Mouse (Mus musculus) midbrain, embryonic 12.5 days (tissue): Measurements from ENCODE around the gene Sgsm2. TPM values are rescaled to one million over a fixed set of nuclear protein-coding genes. Genes with fewer than 3 reads are reported as not detected.

ENCODE experiments used
- ATAC-seq: fragments of 200-750 bp; cut with Nextera tagmentation; 2 replicates; pipeline ENCODE4 v1.8.0; 2017; ENCODE audit warnings: low read depth, moderate TSS enrichment, moderate library complexity; ENCODE audit not compliant: low FRiP score
- H3K27ac ChIP-seq: fragments of 300-500 bp; sonication (generic); replicated peaks from 2 replicates; pipeline ENCODE4 v1.5.1; 2016; ENCODE audit warnings: mild to moderate bottlenecking
- H3K27me3 ChIP-seq: fragments of 300-500 bp; sonication (generic); 2 replicates; pipeline ENCODE4 v1.6.1; 2016; ENCODE audit warnings: mild to moderate bottlenecking
- H3K36me3 ChIP-seq: fragments of 300-500 bp; sonication (generic); 2 replicates; pipeline ENCODE4 v1.6.1; 2016
- H3K4me1 ChIP-seq: fragments of 300-500 bp; sonication (generic); 2 replicates; pipeline ENCODE4 v1.6.1; 2016
- H3K4me2 ChIP-seq: fragments of 300-500 bp; sonication (generic); replicated peaks from 2 replicates; pipeline ENCODE4 v1.6.1; 2016; ENCODE audit warnings: mild to moderate bottlenecking, moderate library complexity
- H3K4me3 ChIP-seq: fragments of 300-500 bp; sonication (generic); 2 replicates; pipeline ENCODE4 v1.5.1; 2016; ENCODE audit warnings: mild to moderate bottlenecking
- H3K9ac ChIP-seq: fragments of 300-500 bp; sonication (generic); replicated peaks from 2 replicates; pipeline ENCODE4 v1.6.1; 2016; ENCODE audit warnings: mild to moderate bottlenecking, moderate library complexity
- H3K9me3 ChIP-seq: fragments of 300-500 bp; sonication (generic); 2 replicates; pipeline ENCODE4 v1.6.1; 2016; ENCODE audit warnings: mild to moderate bottlenecking
- WGBS: fragments of 180-500 bp; shearing (Covaris S2); methylation state at CpG from one replicate; pipeline ENCODE4 v1.1.7; 2016; 5-methylcytosine and 5-hydroxymethylcytosine counted together
- polyA plus RNA-seq: library from polyadenylated mRNA; unstranded; fragments of >200 nt; fragmentation: Nextera tagmentation; extraction: Ambion mirVana; gene quantifications from 2 replicates; pipeline ENCODE4 v1.2.1, GENCODE M21; 2016

Gene Sgsm2
- 16.2 and 19.0 TPM in 2 replicates for polyA plus RNA-seq

DNA sequence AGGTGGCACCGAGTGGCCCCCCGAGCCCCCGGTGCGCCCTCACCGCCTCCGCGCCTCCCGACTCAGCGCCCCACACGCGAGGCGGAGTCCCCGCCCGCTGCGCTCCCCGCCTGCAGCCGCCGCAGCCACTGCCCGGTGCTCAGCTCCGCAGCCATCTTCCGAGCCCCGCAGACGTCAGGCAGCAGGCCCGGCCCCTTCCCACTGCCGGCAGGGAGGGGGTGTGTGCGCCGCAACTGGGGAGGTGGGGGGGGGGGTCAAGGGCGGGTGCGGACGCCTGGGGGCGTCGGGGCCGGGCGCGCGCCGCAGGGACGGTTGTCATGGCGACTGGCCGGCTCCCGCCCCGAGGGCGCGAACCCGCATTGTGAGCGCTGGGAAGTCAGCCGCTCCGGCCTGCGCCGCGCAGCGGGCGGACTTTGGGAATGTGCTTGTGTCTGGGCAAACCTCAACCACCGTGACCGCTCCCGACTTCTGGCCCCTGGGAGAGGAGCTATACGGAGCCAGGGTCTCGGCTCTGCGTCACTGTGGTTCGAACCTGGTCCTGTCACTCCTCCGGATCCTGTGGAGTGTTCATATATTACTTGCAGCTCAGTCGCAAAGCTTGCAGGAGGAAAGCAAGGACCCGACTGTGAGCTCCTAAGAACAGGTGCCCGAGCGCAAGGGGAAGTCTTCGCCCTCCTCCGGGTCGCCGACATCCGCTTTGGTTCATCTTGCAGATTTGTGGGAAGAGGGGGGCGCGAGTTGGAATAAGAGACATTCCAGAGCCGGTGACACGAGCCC is at the start of gene Sgsm2:
Sgsm2 (minus strand) TSS at position 160 of the 777 bp plus-strand sequence.
- H3K27me3 ChIP-seq, result no peaks in the 10 kb centered on the region
- H3K9me3 ChIP-seq, result no peaks in the 10 kb centered on the region
- under 1% methylated on average over 62 of the region's 74 CpGs for WGBS
- H3K9ac ChIP-seq, result peak within 1 kb of the TSS; percentile 83
- H3K4me3 ChIP-seq, result peak within 1 kb of the TSS; percentile 80
- ATAC-seq, result peak; percentile 86
- peaks cover 17% of the 10 kb centered on the region for H3K4me1 ChIP-seq
- peak within 1 kb of the TSS; percentile 88 for H3K4me2 ChIP-seq
- H3K36me3 ChIP-seq, result peaks cover 29% of the 10 kb centered on the region
- peak within 1 kb of the TSS; percentile 91 for H3K27ac ChIP-seq

- WGBS, result 80% methylated on average over 3 of the region's 3 CpGs
- no peak overlapping the region for H3K27ac ChIP-seq
- ATAC-seq, result no peak
- no peak overlapping the region for H3K4me3 ChIP-seq
- no peaks in the 10 kb centered on the region for H3K4me1 ChIP-seq
- H3K9ac ChIP-seq, result no peak overlapping the region
- H3K9me3 ChIP-seq, result no peaks in the 10 kb centered on the region
- H3K36me3 ChIP-seq, result peaks cover 39% of the 10 kb centered on the region
- no peak overlapping the region for H3K4me2 ChIP-seq
- no peaks in the 10 kb centered on the region for H3K27me3 ChIP-seq
These were observed 49.5 kb upstream of the Sgsm2 start for GRCm38 (mm10) chr11:74946348-74946747.

DNA sequence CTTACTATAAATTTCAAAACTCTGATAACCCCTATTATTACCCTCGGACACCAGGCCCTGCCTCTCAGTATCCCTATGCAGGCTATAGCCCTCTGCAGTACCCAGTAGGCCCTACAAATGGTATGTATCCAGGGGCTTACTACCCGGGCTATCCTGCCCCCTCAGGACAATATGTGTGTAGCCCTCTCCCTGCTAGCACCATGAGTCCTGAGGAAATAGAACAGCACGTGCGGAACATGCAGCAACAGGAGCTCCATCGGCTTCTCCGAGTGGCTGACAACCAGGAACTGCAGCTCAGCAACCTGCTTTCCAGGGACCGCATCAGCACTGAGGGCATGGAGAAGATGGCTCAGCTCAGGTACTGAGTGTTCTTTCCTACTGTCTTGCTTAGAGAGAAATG is 33.5 kb upstream of the Sgsm2 start:
- H3K4me3 ChIP-seq, result no peak overlapping the region
- WGBS, result 97% methylated on average over 7 of the region's 7 CpGs
- H3K4me1 ChIP-seq, result peaks cover 13% of the 10 kb centered on the region
- no peak for ATAC-seq
- no peak overlapping the region for H3K27ac ChIP-seq
- no peak overlapping the region for H3K9ac ChIP-seq
- H3K36me3 ChIP-seq, result peaks cover 52% of the 10 kb centered on the region
- H3K9me3 ChIP-seq, result no peaks in the 10 kb centered on the region
- no peaks in the 10 kb centered on the region for H3K27me3 ChIP-seq
- no peak overlapping the region for H3K4me2 ChIP-seq

DNA sequence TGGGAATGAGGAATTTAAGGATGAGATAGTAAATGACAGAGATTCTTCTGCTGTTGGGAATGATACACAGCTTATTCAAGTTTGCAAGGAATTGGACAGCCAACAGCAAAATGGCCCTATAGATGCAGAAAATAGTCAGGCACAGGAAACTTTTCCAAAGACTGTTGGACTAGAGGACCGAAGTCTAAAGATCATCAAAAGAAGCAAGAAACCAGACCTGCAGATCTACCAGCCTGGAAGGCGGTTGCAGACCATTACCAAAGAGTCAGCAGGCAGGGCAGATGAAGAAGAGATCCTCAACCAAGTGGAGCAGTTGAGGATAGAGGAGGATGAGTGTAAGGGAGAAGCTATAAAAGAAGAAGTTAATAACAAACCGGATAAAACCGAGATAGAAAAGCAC is 32.3 kb upstream of the Sgsm2 start:
- no peak overlapping the region for H3K4me3 ChIP-seq
- no peaks in the 10 kb centered on the region for H3K9me3 ChIP-seq
- H3K36me3 ChIP-seq, result peaks cover 39% of the 10 kb centered on the region
- H3K4me1 ChIP-seq, result peaks cover 19% of the 10 kb centered on the region
- H3K27ac ChIP-seq, result no peak overlapping the region
- no peak overlapping the region for H3K9ac ChIP-seq
- no peak for ATAC-seq
- H3K27me3 ChIP-seq, result no peaks in the 10 kb centered on the region
- 90% methylated on average over 4 of the region's 4 CpGs for WGBS
- no peak overlapping the region for H3K4me2 ChIP-seq

DNA sequence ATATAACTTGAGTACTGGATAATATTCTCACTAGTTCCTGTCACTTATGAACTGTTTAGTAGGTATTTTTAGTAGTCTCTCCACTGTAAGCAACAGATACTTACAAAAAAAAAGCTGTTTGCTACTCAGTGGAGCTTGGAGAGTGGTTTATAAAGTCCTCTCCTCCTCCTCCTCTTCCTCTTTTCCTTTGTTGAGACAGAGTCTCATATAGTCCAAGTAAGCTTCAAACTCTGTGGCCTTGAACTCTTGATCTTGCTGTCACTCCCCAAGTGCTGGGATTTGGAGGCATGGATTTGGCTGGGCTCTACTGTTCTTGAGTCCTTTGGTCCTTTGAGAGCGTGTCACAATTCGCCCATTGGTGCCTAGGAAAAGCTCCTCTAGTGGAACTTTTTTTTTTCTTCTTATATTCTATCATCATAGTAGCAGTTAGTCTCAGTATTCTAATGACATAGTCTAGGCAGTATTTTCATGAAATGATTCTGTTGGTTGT is 30.4 kb upstream of the Sgsm2 start:
- Histone ChIP-seq H3K27me3 (no peaks in the 10 kb centered on the region), H3K4me3 (no peak overlapping the region; the same call in 1 of the 2 replicates), H3K9me3 (no peaks in the 10 kb centered on the region), H3K27ac (no peak overlapping the region), H3K36me3 (peaks cover 25% of the 10 kb centered on the region), H3K9ac (no peak overlapping the region), H3K4me1 (peaks cover 19% of the 10 kb centered on the region), H3K4me2 (peak overlapping the region; percentile 77)
- ATAC-seq, result no peak
- WGBS, result 91% methylated on average over 2 of the region's 2 CpGs

GRCm38 (mm10) chr11:74926388-74927005 is 29.6 kb upstream of the Sgsm2 start:
- Histone ChIP-seq H3K9ac (peak overlapping the region; percentile 94), H3K4me2 (peak overlapping the region; percentile 77), H3K9me3 (no peaks in the 10 kb centered on the region), H3K4me3 (peak overlapping the region; percentile 92), H3K36me3 (peaks cover 17% of the 10 kb centered on the region), H3K4me1 (peaks cover 19% of the 10 kb centered on the region), H3K27ac (peak overlapping the region; percentile 98), H3K27me3 (no peaks in the 10 kb centered on the region)
- 7% methylated on average over 11 of the region's 11 CpGs for WGBS
- ATAC-seq, result no peak; the same call in 1 of the 2 replicates

GRCm38 (mm10) chr11:74925577-74926387 is 28.9 kb upstream of the Sgsm2 start, which contains the start of the genes Smg6 and Srr:
TSS of gene Smg6 (plus strand) at chr11:74925823.
TSS of gene Srr (minus strand) at chr11:74925948.
- Histone ChIP-seq H3K36me3 (peaks cover 12% of the 10 kb centered on the region), H3K9ac (peak within 1 kb of the TSS; percentile 94), H3K27me3 (no peaks in the 10 kb centered on the region), H3K9me3 (no peaks in the 10 kb centered on the region), H3K4me1 (peaks cover 19% of the 10 kb centered on the region), H3K4me3 (peak within 1 kb of the TSS; percentile 92), H3K27ac (peak within 1 kb of the TSS; percentile 98), H3K4me2 (peak within 1 kb of the TSS; percentile 77)
- peak; percentile 96 for ATAC-seq
- WGBS, result under 1% methylated on average over 74 of the region's 88 CpGs

- Histone ChIP-seq H3K9ac (no peak overlapping the region), H3K9me3 (no peaks in the 10 kb centered on the region), H3K36me3 (peaks cover 8% of the 10 kb centered on the region; the same call in 1 of the 2 replicates), H3K4me1 (peaks cover 19% of the 10 kb centered on the region), H3K4me3 (no peak overlapping the region), H3K27ac (no peak overlapping the region), H3K4me2 (no peak overlapping the region), H3K27me3 (no peaks in the 10 kb centered on the region)
- no peak for ATAC-seq
- WGBS, result 67% methylated on average over 4 of the region's 4 CpGs
These were observed 27.3 kb upstream of the Sgsm2 start for GRCm38 (mm10) chr11:74924149-74924548.

- Histone ChIP-seq H3K4me3 (no peak overlapping the region), H3K27me3 (no peaks in the 10 kb centered on the region), H3K9me3 (no peaks in the 10 kb centered on the region), H3K4me2 (no peak overlapping the region), H3K4me1 (no peaks in the 10 kb centered on the region), H3K27ac (no peak overlapping the region), H3K36me3 (peaks cover 22% of the 10 kb centered on the region), H3K9ac (no peak overlapping the region)
- ATAC-seq, result no peak
- 90% methylated on average over 6 of the region's 6 CpGs for WGBS
These were observed 22.4 kb upstream of the Sgsm2 start for GRCm38 (mm10) chr11:74919249-74919648.

DNA sequence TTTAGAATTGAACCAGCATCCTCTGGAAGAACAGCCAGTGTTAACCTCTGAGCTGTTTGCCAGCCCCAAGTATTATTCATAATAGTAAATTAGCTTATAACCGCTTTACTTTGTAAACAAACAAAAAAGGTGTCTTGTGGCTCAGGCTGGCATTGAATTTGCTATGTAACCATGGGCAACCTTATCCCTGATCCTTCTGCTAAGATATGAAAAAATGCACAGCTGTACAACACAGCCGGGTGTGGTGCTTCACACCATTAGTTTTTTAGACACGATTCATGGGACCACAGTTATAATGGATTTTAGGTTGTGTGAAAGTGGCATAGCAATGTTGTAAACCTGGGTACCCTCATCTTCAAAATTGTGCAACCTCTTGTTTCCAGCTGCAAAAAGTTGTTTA is 15.6 kb upstream of the Sgsm2 start:
- Histone ChIP-seq H3K4me1 (no peaks in the 10 kb centered on the region), H3K4me3 (no peak overlapping the region), H3K9me3 (no peaks in the 10 kb centered on the region), H3K9ac (no peak overlapping the region), H3K27me3 (no peaks in the 10 kb centered on the region), H3K36me3 (peaks cover 25% of the 10 kb centered on the region), H3K4me2 (no peak overlapping the region), H3K27ac (no peak overlapping the region)
- 84% methylated on average over 3 of the region's 3 CpGs for WGBS
- no peak for ATAC-seq

DNA sequence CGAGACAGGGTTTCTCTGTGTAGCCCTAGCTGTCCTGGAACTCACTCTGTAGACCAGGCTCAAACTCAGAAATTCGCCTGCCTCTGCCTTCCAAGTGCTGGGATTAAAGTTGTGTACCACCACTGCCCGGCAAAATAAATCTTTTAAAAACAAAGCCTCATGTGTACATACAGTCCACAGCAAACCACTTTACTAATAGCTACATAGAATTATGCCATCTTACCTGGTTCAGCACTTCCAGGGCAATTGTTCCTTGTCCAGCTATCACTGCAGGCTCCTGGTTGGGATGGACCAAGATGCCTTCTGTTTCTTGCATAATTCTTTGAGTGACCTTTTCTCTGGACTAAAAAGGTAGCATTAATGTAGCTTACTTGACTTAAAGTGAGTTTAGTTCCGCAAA is 13.1 kb upstream of the Sgsm2 start:
- WGBS, result 91% methylated on average over 4 of the region's 4 CpGs

More for the DNA sequence above, 13.1 kb upstream of the Sgsm2 start:
- Histone ChIP-seq H3K9me3 (no peaks in the 10 kb centered on the region), H3K4me1 (no peaks in the 10 kb centered on the region), H3K4me2 (no peak overlapping the region), H3K27ac (no peak overlapping the region), H3K36me3 (peaks cover 50% of the 10 kb centered on the region), H3K4me3 (no peak overlapping the region), H3K9ac (no peak overlapping the region), H3K27me3 (no peaks in the 10 kb centered on the region)
- no peak for ATAC-seq
